Mouse (Mus musculus) spleen, postnatal 4 days (tissue): ENCODE measurements around the gene Itpr3.

ENCODE experiments used
- DNase-seq, 2 experiments: peaks; one replicate each; pipeline ENCODE4 v3.0.0; 2022; ENCODE audit warnings: low spot score in 2 of 2

Gene Itpr3

DNA sequence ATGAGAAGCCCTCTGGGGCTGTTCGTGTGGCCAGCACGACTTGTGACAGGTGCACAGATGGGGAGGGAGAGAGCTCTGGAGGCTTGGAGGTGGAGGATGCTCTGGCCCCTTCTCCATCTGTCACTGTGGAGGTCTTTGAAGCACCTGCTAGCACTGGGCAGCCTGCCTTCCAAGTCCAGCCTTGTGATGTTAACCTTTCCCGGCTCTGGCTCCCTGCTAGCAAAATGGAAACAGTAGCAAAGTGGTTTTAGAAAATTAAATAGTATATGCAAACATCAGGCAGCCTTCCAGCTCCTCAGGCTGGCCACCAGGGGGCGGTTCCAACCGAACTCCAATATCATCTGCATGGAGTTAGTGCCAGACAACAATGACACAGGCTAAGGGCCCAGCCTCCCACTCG lies 14.5 kb downstream of the Itpr3 start:
- peak; percentile 50 to 79 for DNase-seq

DNA sequence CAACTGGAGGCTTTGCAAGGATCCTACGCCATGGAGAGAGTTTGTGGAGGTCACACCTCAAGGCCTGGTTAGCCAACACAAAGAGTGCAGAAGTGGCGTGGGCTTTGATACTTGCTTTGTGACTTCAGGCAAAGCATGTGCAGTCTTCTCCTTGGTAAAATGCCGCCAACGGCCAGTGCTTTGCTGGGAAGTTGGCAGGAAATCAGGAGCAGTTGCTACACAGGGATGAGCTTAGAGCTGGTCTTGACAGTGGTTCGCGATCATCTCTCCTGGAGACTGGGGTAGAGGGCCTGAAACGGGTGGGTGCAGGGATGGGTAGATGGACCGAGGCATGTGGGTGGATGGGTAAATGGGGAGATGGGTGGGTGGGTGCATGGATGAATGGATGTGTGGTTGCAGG lies 15.3 kb downstream of the Itpr3 start:
- no peak for DNase-seq

DNA sequence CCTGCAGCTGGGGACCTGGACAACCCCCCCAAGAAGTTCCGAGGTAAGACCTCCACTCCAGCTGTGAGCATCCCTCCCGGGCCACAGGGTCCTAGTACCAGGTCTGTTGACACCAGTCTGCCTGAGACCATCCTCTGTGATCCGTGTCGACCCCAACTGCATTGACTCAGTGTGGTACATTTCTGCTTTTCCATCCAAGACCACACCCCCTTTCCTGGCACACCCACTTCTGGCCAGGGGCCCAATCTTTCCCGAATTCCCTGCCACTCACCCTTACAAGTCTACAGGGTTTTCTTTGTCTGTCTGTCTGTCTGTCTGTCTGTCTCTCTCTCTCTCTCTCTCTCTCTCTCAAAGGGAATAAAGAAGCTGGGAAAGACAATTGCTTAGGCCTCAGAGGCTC lies 16.0 kb downstream of the Itpr3 start:
- DNase-seq = no peak

DNA sequence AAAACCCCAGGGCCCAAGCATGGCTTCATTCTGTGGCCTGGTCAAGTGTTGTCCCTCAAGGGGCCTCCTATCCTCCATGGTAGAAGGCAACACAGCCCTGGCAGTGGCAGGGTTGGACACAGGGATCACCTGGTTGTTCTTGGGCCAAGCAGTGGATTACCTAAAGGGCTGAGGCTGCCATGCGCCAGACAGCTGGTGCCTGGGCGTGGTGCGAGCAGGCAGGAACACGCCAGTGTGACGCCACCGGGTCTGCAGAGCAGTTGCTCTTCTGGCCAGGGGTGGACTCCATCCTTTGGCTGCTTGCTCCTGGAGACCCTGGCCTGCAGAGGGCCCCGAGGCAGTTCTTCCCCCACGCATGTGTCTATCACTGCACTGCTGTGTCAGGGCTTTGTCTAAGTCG lies 16.7 kb downstream of the Itpr3 start:
- DNase-seq = no peak

DNA sequence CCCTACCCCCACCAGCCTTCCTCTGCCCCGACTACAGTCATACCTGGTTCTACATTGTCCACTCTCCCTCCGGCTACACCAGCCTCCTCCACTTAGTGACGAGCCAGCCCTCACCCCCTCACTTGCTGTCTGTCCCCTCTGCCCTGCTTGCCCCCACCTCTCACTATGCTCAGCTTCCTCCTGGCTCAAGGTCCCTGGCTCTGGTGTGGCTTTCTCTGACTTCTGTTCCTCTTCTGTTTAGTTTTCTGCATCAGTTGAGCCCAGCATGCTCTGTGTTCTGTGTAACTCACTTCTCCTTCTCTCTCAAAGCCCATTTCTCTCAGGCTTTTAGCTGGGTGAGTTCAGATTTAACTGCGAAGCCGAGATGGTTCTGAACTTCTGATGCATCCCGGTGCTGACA lies 17.1 kb downstream of the Itpr3 start:
- DNase-seq = no peak

DNA sequence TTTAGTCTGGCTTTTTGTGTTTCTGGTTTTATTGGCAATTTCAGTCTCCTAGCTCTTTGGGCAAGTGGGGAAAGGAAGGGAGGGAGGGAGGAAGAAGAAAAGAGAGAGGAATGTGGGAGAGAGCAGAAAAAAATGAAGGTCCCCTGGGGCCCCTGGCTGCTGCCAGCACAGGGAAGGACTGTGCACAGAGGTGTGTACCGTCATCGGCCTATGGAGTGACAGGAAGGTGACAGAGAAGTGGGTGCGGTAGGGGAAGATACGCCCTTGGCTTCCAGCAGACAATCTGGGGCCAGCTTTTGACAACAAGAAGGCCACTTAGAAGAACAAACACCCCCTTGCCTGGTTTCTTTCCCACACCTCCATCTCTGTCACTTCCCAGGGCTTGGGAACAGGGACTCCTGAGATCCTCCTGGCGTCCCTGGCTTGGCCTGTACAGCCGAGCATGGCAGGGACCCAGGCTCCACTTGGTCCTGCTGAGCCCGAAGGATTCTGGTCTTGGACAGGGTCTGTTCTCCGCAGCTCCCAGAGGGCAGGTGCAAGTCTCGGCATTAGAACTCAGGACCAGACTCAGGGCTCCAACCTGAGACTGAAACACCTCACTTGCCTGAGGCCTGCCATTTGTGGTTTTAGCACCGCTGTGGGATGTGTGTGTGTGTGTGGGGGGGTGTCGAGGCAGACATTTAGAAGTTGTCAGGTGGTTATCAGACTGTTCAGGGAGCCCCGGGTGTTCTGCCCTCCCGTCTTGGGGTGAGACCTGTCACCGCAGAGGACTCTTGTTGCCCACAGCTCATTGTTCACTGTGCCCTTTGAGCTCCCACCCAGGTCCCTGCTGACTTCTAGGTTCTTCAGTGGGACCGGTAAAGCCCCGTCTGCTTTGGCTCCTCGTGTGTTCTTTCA lies 18.0 kb downstream of the Itpr3 start:
- no peak for DNase-seq

DNA sequence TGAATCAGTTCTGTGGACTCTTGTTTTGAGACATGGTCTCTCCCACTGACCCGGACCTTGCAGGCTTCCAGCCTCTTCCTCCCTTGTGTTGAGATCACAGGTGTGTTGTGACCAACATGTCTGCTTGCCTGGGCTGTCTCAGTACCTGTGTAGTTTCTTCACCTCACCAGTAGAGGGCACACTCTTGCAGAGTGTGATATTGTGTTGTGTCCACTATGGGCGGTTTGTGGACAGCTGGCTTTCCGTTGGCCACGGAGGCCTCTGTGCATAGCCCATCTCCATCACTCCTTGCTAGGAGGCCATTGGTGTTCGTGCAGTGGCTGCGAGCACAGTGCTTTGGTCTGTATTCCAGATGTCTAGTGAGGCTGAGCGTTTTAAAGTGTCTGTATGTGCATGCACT lies 20.0 kb downstream of the Itpr3 start:
- DNase-seq = no peak

DNA sequence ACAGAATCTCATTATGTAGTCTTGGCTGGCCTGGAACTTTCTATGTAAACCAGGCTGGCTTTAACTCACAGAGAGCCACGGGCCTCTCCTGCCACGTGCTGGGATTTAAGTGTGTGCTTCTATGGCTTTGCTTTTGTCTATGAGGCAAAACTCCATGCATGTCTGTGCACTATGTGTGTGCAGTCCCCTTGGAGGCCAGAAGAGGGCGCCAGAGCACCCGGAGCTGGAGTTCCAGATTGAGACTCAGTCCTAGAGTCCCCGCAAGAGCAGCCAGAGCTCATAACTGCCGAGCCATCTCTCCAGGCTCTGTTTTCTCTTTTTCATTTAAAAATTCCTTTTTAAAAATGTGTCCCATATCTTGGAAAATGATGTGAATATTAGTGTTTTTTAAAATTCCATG lies 20.8 kb downstream of the Itpr3 start:
- DNase-seq = peak in 1 of 2 experiments; percentile 38

DNA sequence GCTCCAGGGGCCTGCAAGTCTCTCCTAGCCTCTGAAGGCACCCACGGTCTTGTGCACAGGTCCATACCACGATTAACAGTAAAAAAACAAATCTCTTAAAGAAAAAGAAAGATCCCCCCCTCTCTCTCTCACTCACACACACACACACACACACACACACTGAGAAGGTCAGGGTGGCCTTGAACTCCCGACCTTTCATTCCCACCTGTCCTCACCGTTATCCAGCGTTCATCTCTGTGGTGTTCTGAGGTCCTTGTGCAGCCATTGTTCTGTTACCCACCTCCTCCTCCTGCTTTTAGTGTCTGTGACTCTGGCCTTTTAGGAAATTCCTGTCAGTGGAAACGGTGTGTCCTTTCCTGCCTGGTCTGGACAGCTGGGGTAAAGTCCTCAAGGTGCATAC lies 21.4 kb downstream of the Itpr3 start:
- DNase-seq = no peak

DNA sequence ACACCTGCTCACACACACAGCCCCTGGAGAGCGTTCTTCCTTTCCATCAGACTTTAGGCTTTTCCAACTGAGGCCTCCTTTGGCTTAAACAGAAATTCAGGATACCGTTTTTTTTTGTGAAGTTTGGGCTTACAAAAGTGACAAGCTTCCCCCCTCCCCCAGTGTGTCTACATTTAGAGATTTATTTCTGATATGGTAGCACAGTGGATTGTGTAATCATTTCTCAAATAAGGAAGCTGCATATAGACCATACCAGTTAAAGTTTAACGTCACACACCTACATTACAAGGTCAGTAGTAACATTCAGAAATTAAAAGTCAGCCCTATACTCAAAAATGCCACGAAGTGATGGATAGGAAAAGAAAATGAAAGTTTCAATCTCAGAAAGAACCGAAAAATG lies 24.8 kb downstream of the Itpr3 start:
- DNase-seq = no peak

DNA sequence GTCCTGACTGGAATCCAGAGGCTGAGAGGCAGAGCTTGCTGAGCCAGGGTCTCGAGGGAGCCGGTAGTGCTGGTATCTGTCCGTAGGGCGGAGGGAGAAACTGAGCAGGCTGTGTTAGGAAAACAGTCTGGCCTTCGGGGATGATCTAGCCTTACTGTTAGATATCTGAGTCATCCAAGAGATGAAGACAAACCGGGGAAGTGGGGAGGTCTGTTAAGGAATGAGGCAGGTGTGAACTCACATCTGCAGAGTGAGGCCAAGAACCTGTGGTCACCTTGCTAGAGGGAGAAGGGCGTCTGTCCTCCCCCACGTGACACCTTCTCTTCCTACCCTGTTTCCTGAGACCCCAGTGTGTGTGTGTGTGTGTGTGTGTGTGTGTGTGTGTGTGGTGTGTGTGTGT lies 25.7 kb downstream of the Itpr3 start:
- DNase-seq = no peak

DNA sequence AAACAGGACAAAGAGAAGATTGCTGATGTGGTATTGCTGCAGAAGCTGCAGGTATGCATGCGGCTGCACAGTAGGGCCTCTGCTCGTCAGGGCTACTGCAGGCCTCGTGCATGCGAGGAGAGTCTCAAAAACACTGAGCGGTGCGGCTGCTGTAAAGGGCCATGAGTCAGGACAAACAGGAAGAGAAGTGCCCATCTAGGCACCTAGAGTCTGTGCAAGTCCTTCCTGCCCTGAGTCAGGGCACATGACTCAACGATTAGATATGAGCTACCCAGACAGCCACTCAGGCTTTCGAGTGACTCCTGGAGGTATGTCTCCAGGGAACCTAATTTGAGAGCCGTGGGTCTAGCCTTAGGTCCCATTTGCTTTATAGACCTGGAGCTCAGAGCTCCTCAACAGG lies 26.5 kb downstream of the Itpr3 start:
- DNase-seq = no peak

DNA sequence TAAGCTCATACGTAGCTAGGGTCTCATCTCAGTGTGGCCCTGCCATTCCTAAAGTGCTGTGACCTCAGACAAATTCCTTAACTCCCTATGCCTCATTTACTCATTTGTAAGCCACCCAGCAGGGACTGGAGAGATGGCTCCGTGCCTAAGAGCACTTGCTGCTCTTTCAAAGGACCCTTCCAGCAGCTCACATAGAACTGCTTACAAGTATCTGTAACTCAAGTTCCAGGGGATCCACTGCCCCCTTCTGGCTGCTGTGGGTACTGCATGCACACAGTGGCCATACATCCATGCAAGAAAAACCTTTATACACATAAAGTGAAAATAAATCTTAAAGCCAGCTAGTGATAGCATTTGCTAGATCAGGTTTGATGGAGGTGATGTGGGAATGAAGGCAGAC lies 28.6 kb downstream of the Itpr3 start:
- DNase-seq = peak; percentile 78 to 92

DNA sequence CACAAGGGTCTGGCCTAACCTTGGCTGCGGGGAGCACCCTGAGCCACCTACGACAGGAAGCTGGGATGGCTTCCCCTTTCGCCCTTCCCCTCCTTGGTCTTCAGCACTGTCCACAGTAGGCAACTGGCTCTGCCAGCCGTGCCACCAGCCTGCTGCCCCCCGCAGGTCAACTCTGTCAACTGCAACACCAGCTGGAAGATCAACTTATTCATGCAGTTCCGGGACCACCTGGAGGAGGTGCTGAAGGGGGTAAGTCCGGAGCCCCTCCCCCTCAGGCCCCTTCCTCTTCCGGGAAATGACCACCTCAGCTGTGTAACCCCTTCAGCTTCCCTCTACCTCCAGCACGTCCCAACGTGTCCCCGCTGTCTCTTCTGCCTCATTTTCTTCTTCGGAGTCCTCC lies 30.3 kb downstream of the Itpr3 start:
- peak; percentile 48 to 77 for DNase-seq

DNA sequence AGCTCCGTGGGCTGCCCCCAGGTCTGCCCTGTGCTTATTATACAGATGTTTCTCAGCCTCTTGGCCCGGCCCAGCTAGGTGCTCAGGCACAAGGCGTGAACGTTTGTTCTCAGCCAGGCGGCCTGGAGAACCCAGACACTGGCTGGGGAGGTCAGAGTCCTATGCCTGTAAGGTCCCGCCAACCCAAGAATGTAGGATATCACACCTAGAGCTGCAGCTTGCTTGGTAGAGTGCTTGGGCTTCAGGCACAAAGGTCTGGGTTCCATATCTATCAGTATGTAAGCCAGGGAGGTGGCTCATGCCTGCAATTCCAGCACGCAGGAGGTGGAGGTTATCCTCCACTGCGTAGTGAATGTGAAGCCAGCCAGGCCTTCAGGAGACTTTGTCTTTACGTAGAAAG lies 33.0 kb downstream of the Itpr3 start:
- no peak for DNase-seq

DNA sequence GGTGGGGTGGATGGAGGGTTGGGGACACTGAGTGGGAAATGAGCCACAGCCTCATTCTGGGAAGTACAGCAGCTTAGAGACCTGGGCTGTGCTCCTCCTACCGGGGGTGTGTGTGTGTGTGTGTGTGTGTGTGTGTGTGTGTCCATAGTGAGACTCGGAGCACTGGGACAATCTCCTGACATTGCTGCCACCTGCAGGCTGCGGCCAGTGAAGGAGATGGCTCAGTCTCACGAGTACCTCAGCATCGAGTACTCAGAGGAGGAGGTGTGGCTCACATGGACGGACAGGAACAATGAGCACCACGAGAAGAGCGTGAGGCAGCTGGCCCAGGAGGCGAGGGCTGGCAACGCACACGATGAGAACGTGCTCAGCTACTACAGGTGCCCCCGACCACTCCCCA lies 38.6 kb downstream of the Itpr3 start:
- no peak for DNase-seq

DNA sequence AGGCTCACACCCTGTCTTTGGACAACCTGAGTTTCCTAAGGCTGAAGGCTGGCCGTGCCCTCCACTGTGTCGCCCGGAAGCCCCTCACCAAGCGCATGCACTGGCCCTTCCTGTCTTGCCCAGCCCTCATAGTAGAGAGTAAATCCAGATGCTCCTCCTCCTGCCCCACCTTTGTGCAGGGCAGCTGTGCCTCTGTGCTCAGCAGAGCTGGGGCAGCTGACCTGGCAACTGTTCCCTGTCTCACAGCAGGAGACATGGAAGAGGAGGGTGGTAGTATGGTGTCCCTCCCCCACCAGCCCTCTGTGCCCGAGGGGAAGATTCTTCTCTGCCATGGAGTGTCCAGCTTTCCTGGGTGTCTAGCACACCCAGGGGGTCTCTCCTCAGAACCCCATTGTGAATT lies 44.6 kb downstream of the Itpr3 start:
- DNase-seq = no peak

DNA sequence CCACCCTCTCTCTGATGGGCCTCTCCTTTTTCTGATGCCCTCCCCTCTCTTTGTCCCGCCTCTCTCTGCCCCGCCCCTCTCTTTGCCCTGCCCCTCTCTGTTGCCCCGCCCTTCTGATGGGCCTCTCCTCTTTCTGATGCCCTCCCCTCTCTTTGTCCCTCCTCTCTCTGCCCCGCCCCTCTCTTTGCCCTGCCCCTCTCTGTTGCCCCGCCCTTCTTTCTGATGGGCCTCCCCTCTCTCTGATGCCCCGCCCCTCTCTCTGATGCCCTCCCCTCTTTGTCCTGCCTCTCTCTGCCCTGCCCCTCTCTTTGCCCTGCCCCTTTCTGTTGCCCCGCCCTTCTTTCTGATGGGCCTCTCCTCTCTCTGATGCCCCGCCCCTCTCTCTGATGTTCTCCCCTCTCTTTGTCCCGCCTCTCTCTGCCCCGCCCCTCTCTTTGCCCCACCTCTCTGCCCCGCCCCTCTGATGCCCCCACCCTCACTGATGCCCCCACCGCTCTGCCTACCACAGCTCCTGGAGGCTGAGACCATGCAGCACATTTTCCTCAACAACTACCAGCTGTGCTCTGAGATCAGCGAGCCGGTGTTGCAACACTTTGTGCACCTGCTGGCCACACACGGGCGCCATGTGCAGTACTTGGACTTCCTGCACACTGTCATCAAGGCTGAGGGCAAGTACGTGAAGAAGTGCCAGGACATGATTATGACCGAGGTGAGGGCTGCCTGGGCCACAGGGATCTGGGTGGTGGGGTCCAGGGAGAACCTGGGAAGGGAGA lies 48.8 kb downstream of the Itpr3 start:
- no peak for DNase-seq

DNA sequence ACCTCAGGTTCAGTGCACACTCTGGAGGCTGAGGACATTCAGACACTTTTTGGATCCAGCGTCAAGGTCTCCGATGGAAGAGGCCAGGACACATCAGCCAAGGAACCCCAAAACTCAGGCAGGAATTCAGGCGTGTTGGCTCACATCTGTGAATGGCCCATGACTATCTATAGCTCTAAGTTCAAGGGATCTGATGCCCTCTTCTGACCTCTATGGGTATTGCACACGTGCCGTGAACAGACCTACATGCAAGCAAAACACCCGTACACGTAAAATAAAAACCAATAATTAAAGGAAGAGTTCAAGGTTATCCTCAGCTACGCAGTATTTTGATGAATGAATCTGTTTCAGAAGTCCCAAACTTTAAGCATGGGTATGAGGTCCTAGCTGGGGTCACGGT lies 49.6 kb downstream of the Itpr3 start:
- DNase-seq = no peak

DNA sequence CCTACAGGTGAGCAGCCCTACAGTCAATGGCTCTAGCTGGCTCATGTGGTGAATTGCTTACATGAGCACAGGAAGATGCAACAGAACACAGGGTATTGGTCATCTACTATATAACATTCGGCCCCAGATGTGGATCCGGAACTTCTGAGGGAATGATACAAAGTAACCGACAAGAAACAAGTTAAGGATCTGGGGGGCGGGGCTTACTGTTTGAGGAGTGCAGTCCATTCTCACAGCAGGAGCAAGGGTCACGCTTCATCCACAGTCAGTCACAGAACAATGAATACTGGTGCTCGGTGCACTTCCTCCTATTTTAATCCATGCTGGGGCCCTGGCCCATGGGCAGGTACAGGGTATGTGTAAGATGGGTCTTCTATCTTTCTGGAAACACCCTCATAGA lies 50.8 kb downstream of the Itpr3 start:
- no peak for DNase-seq

DNA sequence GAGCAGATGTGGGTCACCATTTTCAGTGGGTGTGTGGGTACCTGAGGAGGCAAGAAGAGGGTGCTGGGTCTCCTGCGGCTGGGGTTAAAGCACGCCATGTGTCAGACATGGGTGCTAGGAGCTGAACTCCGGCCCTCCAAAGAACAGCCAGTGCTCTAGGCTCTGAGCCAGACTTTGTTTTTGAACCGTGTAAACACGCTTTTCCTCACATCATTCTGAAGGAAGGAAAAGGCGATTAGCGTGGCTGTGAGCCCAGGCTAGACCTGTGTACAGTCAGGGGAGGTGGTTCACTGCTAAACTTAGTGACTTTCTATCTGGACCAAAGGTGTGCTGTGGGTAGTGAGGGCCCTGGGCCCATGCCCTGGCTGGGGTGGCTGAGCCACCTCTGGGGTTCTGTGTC lies 53.0 kb downstream of the Itpr3 start:
- DNase-seq = no peak

DNA sequence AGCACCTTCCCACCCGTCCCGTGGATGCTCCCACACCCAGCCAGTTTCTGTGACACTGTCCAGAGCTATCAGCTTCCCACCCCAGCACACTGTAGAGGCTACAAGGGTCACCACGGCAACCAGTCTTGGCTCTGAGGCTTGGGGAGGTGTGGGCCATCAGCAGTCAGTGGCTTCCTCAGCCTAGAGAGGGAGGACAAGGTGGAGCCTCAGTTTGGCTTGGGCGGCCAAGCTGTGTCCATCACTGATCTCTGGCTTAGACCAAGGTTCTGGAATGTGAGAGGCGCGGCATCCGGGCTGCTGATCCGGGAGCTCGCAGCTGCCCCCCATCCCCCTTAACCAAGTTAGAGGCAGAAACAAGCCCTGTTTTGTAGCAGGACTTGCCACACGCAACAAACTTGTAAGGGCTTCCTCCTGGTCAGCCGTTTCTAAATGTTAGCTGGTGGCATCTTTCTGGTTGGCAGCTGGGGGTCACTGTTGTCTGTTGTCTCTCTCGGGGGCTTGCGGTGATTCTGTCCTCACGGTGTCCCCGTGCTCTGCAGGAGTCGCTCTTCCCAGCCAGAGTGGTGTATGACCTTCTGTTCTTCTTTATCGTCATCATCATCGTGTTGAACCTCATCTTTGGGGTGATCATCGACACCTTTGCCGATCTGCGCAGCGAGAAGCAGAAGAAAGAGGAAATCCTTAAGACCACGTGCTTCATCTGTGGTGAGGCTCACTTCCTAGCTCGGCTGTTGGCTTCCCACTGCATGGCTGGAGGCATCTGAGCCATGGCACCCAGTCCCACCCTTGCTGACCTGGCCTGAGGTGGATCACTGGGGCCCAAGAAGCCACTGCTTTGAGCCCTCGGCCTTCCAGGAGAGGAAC lies 61.8 kb downstream of the Itpr3 start:
- DNase-seq = no peak
